Mouse (Mus musculus) myocyte (in vitro differentiated cells): Measurements from ENCODE around the gene Tead2. TPM values are rescaled to one million over a fixed set of nuclear protein-coding genes. Genes with fewer than 3 reads are reported as not detected.

Experiments used
- H3K27me3 ChIP-seq: one replicate; pipeline ENCODE4 v1.6.1; 2011; ENCODE audit not compliant: control insufficient read depth, insufficient read depth, insufficient read length
- H3K36me3 ChIP-seq: one replicate; pipeline ENCODE4 v1.6.1; 2011; ENCODE audit not compliant: control insufficient read depth, insufficient read depth
- H3K4me2 ChIP-seq: one replicate; pipeline ENCODE4 v1.6.1; 2011; ENCODE audit warnings: low read depth, control low read depth
- H3K4me3 ChIP-seq: one replicate; pipeline ENCODE4 v1.5.1; 2011; ENCODE audit warnings: mild to moderate bottlenecking, control low read depth, moderate library complexity
- H3K79me2 ChIP-seq: one replicate; pipeline ENCODE4 v1.6.1; 2011; ENCODE audit not compliant: control insufficient read depth, insufficient read depth
- H3ac ChIP-seq: one replicate; pipeline ENCODE4 v1.6.1; 2011; ENCODE audit not compliant: control insufficient read depth, insufficient read length
- CEBPB ChIP-seq: IDR thresholded peaks from 2 replicates; pipeline ENCODE4 v1.6.1; 2011; ENCODE audit warnings: mild to moderate bottlenecking, moderate library complexity; ENCODE audit not compliant: poor library complexity, insufficient read depth, severe bottlenecking
- E2F4 ChIP-seq: IDR thresholded peaks from one replicate; pipeline ENCODE4 v1.6.1; 2011; ENCODE audit warnings: mild to moderate bottlenecking, control low read depth, moderate library complexity; ENCODE audit not compliant: insufficient read depth
- MAX ChIP-seq: IDR thresholded peaks from one replicate; pipeline ENCODE4 v1.6.1; 2011; ENCODE audit warnings: low read depth, mild to moderate bottlenecking, control low read depth
- MYOD1 ChIP-seq, 3 experiments: IDR thresholded peaks; one replicate each; pipeline ENCODE4 v1.6.1; 2011; ENCODE audit warnings: control low read depth in 2 of 3, low read depth in 2 of 3, mild to moderate bottlenecking in 2 of 3, moderate library complexity in 1 of 3; ENCODE audit not compliant: insufficient read length in 2 of 3, control insufficient read depth in 1 of 3
- MYOG ChIP-seq, 3 experiments: IDR thresholded peaks; one replicate each; pipeline ENCODE4 v1.6.1; 2011; ENCODE audit warnings: control low read depth in 2 of 3, low read depth in 2 of 3, mild to moderate bottlenecking in 2 of 3; ENCODE audit not compliant: insufficient read length in 2 of 3, control insufficient read depth in 1 of 3, insufficient read depth in 1 of 3
- POLR2A ChIP-seq: IDR thresholded peaks from one replicate; pipeline ENCODE4 v1.6.1; 2011; ENCODE audit warnings: low read depth, mild to moderate bottlenecking, control low read depth, moderate library complexity; ENCODE audit not compliant: insufficient read length
- POLR2AphosphoS2 ChIP-seq: IDR thresholded peaks from one replicate; pipeline ENCODE4 v1.6.1; 2011; ENCODE audit warnings: low read depth, control low read depth; ENCODE audit not compliant: insufficient read length
- REST ChIP-seq: IDR thresholded peaks from one replicate; pipeline ENCODE4 v1.6.1; 2011; ENCODE audit warnings: mild to moderate bottlenecking, control low read depth, moderate library complexity; ENCODE audit not compliant: insufficient read depth, insufficient read length
- SRF ChIP-seq: IDR thresholded peaks from one replicate; pipeline ENCODE4 v1.6.1; 2011; ENCODE audit warnings: low read depth; ENCODE audit not compliant: control insufficient read depth, insufficient read length
- TCF12 ChIP-seq: IDR thresholded peaks from one replicate; pipeline ENCODE4 v1.6.1; 2011; ENCODE audit warnings: mild to moderate bottlenecking, control low read depth; ENCODE audit not compliant: poor library complexity, insufficient read depth, severe bottlenecking
- TCF3 ChIP-seq: IDR thresholded peaks from one replicate; pipeline ENCODE4 v1.6.1; 2011; ENCODE audit warnings: low read depth, control low read depth; ENCODE audit not compliant: insufficient read length
- USF1 ChIP-seq: IDR thresholded peaks from one replicate; pipeline ENCODE4 v1.6.1; 2011; ENCODE audit warnings: low read depth, mild to moderate bottlenecking, control low read depth, moderate library complexity
- polyA plus RNA-seq: library from polyadenylated mRNA; unstranded; fragments of >200 nt; fragmentation: generic; extraction: Trizol; gene quantifications from one replicate; pipeline ENCODE4 v1.2.1, GENCODE M21; 2012; ENCODE audit warnings: missing spikeins

Tead2 gene
- polyA plus RNA-seq, 1 experiment = 93.3 TPM

GRCm38 (mm10) chr7:45189600-45189999, 26.0 kb upstream of the Tead2 start:
- H3K4me2 ChIP-seq = peak overlapping the region; percentile 18
- no peak overlapping the region for H3ac ChIP-seq
- H3K36me3 ChIP-seq = no peaks in the 10 kb centered on the region

GRCm38 (mm10) chr7:45190186-45190585, 25.4 kb upstream of the Tead2 start:
- Histone ChIP-seq H3K36me3 (no peaks in the 10 kb centered on the region), H3K4me3 (no peak overlapping the region), H3K27me3 (peaks cover 37% of the 10 kb centered on the region), H3K4me2 (no peak overlapping the region), H3K79me2 (no peaks in the 10 kb centered on the region), H3ac (no peak overlapping the region)
- TF ChIP-seq POLR2AphosphoS2 = no peak

More at GRCm38 (mm10) chr7:45189600-45189999, 26.0 kb upstream of the Tead2 start:
- no peaks in the 10 kb centered on the region for H3K79me2 ChIP-seq
- TF ChIP-seq MYOG (IDR thresholded peaks at IDR 0.05; ENCODE audit: control insufficient read depth in 1 of 3, insufficient read depth in 1 of 3, insufficient read length in 2 of 3, low read depth in 2 of 3) = peak in 2 of 3 experiments; percentile 80 to 97
- no peak for TF ChIP-seq SRF
- no peak for TF ChIP-seq E2F4
- peak in 2 of 3 experiments; percentile 67 to 85 for TF ChIP-seq MYOD1 (IDR thresholded peaks at IDR 0.05; ENCODE audit: control insufficient read depth in 1 of 3, insufficient read length in 2 of 3, low read depth in 2 of 3)
- no peak for TF ChIP-seq POLR2AphosphoS2
- peak; percentile 54 for TF ChIP-seq TCF12
- 0 out of 2 replicates have a peak, but pooled peaks have one; percentile 7 for TF ChIP-seq CEBPB
- no peak for TF ChIP-seq REST
- peak; percentile 76 for TF ChIP-seq TCF3
- TF ChIP-seq USF1 = no peak
- TF ChIP-seq POLR2A = no peak
- TF ChIP-seq MAX = no peak
- no peak overlapping the region for H3K4me3 ChIP-seq
- H3K27me3 ChIP-seq = peaks cover 41% of the 10 kb centered on the region

- Histone ChIP-seq H3K27me3 (peaks cover 30% of the 10 kb centered on the region), H3K79me2 (no peaks in the 10 kb centered on the region), H3K4me2 (peak overlapping the region; percentile 37), H3K4me3 (no peak overlapping the region), H3K36me3 (no peaks in the 10 kb centered on the region), H3ac (no peak overlapping the region)
- TF ChIP-seq TCF3 = peak; percentile 49
- TF ChIP-seq USF1 = no peak
- TF ChIP-seq TCF12 = peak; percentile 41
- no peak for TF ChIP-seq CEBPB
- no peak for TF ChIP-seq MAX
- peak in 2 of 3 experiments; percentile 91 to 93 for TF ChIP-seq MYOD1 (IDR thresholded peaks at IDR 0.05; ENCODE audit: control insufficient read depth in 1 of 3, insufficient read length in 2 of 3, low read depth in 2 of 3)
- no peak for TF ChIP-seq E2F4
- TF ChIP-seq MYOG (IDR thresholded peaks at IDR 0.05; ENCODE audit: control insufficient read depth in 1 of 3, insufficient read depth in 1 of 3, insufficient read length in 2 of 3, low read depth in 2 of 3) = peak; percentile 34 to 90 (median 81)
- TF ChIP-seq REST = no peak
- no peak for TF ChIP-seq POLR2A
- TF ChIP-seq SRF = no peak
- no peak for TF ChIP-seq POLR2AphosphoS2
Measured at GRCm38 (mm10) chr7:45191161-45191560, 24.4 kb upstream of the Tead2 start.

- H3ac ChIP-seq = no peak overlapping the region
- no peaks in the 10 kb centered on the region for H3K79me2 ChIP-seq
- peak overlapping the region; percentile 37 for H3K4me2 ChIP-seq
- peaks cover 22% of the 10 kb centered on the region for H3K27me3 ChIP-seq
- no peaks in the 10 kb centered on the region for H3K36me3 ChIP-seq
- no peak overlapping the region for H3K4me3 ChIP-seq
- TF ChIP-seq E2F4 (no peak), USF1 (no peak), POLR2AphosphoS2 (no peak), CEBPB (no peak), REST (no peak), MYOD1 (IDR thresholded peaks at IDR 0.05; ENCODE audit: control insufficient read depth in 1 of 3, insufficient read length in 2 of 3, low read depth in 2 of 3) (peak; percentile 25 to 92 (median 88)), TCF3 (peak; percentile 89), SRF (peak; percentile 12), MYOG (IDR thresholded peaks at IDR 0.05; ENCODE audit: control insufficient read depth in 1 of 3, insufficient read depth in 1 of 3, insufficient read length in 2 of 3, low read depth in 2 of 3) (peak; percentile 68 to 92 (median 86)), TCF12 (peak; percentile 84), MAX (no peak), POLR2A (no peak)
Measured at GRCm38 (mm10) chr7:45191803-45192363, 23.7 kb upstream of the Tead2 start.
